Mouse (Mus musculus) intestine, embryonic 15.5 days (tissue): ENCODE measurements around the gene Rab28. TPM values are rescaled to one million over a fixed set of nuclear protein-coding genes. Genes with fewer than 3 reads are reported as not detected.

Experiments
- ATAC-seq: fragments of 200-750 bp; cut with Nextera tagmentation; 2 replicates; pipeline ENCODE4 v1.8.0; 2017; ENCODE audit warnings: moderate TSS enrichment, moderate library complexity
- H3K27ac ChIP-seq: fragments of 300-500 bp; sonication (generic); 2 replicates; pipeline ENCODE4 v1.5.1; 2015; ENCODE audit warnings: mild to moderate bottlenecking, inconsistent platforms
- H3K27me3 ChIP-seq: fragments of 300-500 bp; sonication (generic); replicated peaks from 2 replicates; pipeline ENCODE4 v1.6.1; 2015; ENCODE audit warnings: inconsistent platforms
- H3K36me3 ChIP-seq: fragments of 300-500 bp; sonication (generic); 2 replicates; pipeline ENCODE4 v1.6.1; 2015; ENCODE audit warnings: inconsistent platforms
- H3K4me1 ChIP-seq: fragments of 300-500 bp; sonication (generic); replicated peaks from 2 replicates; pipeline ENCODE4 v1.6.1; 2015; ENCODE audit warnings: inconsistent platforms
- H3K4me2 ChIP-seq: fragments of 300-500 bp; sonication (generic); replicated peaks from 2 replicates; pipeline ENCODE4 v1.6.1; 2015; ENCODE audit warnings: mild to moderate bottlenecking, inconsistent platforms
- H3K4me3 ChIP-seq: fragments of 300-500 bp; sonication (generic); replicated peaks from 2 replicates; pipeline ENCODE4 v1.5.1; 2015; ENCODE audit warnings: inconsistent platforms
- H3K9ac ChIP-seq: fragments of 300-500 bp; sonication (generic); 2 replicates; pipeline ENCODE4 v1.6.1; 2015; ENCODE audit warnings: inconsistent platforms
- H3K9me3 ChIP-seq: fragments of 300-500 bp; sonication (generic); 2 replicates; pipeline ENCODE4 v1.6.1; 2016; ENCODE audit warnings: inconsistent platforms
- WGBS: fragments of 180-500 bp; shearing (Covaris S2); methylation state at CpG from one replicate; pipeline ENCODE4 v1.1.7; 2015; 5-methylcytosine and 5-hydroxymethylcytosine counted together
- polyA plus RNA-seq: library from polyadenylated mRNA; unstranded; fragments of >200 nt; fragmentation: Nextera tagmentation; extraction: Ambion mirVana; gene quantifications from 2 replicates; pipeline ENCODE4 v1.2.1, GENCODE M21; 2015

Gene Rab28
- 55.5 and 58.8 TPM in 2 replicates for polyA plus RNA-seq

DNA sequence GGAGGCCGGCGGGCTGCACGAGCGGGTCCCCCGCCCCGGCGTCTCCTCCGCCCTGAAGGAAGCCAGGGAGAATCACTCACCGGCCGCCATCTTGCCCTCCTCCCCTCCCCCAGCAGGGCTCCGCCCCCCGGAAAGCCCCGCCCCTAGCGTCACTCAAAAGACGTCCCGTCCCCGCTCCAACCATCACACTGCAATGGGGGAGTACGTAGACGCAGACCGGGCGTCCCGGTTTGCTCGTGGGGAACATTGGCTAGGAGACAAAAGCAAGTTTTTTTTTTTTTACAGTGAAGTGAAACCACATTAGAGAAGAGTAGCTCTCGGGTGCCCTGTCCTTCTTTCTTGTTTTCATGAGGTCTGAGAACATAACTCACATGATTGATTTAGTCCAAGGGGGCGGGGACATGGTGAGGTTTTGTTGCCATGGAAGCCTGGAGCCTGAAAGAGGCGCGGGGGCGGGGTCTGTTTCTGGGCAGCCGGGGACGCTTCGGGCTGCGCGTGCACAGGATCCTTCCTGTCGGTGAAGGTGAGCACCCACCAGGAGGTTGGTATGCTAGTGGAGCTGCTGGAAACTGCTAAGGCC, at the start of gene Rab28:
Rab28 (minus strand) TSS at position 107 of the 580 bp plus-strand sequence.
- H3K9me3 ChIP-seq = no peaks in the 10 kb centered on the region
- no peaks in the 10 kb centered on the region for H3K27me3 ChIP-seq
- peak; percentile 98 for ATAC-seq
- peak within 1 kb of the TSS; percentile 86 for H3K4me3 ChIP-seq
- H3K27ac ChIP-seq = peak within 1 kb of the TSS; percentile 86
- WGBS = under 1% methylated on average over 34 of the region's 34 CpGs
- no peaks in the 10 kb centered on the region for H3K4me1 ChIP-seq
- peak within 1 kb of the TSS; percentile 81 for H3K9ac ChIP-seq
- no peaks in the 10 kb centered on the region for H3K36me3 ChIP-seq
- H3K4me2 ChIP-seq = peak within 1 kb of the TSS; percentile 90

DNA sequence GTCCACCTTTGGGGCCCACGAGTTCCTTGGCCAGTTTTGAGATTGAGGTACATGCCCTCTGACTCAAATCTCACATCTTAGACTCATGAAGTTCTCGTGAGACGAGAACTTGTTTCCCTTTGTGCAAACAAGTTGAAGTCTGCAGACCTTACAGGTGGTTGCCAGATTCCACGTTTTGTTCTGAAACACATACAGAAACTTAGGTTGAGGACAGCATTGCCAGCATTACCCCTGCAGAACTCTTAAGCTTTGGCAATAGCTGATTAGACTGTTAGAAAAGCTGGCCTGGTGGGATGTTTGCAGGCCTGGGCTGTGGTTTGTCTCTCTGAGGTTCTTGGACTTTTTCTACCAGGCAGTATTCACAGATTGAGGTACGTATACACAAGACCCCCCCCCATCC, 49.4 kb upstream of the Rab28 start:
- Histone ChIP-seq H3K36me3 (no peaks in the 10 kb centered on the region), H3K4me2 (no peak overlapping the region), H3K9ac (no peak overlapping the region), H3K27ac (no peak overlapping the region), H3K9me3 (no peaks in the 10 kb centered on the region), H3K4me3 (no peak overlapping the region), H3K27me3 (peaks cover 69% of the 10 kb centered on the region), H3K4me1 (peaks cover 6% of the 10 kb centered on the region)
- 38% methylated on average over 5 of the region's 5 CpGs for WGBS
- no peak for ATAC-seq

- no peak overlapping the region for H3K4me3 ChIP-seq
- ATAC-seq = no peak
- no peaks in the 10 kb centered on the region for H3K9me3 ChIP-seq
- 32% methylated on average over 4 of the region's 4 CpGs for WGBS
- H3K4me1 ChIP-seq = peaks cover under 1% of the 10 kb centered on the region
- no peak overlapping the region for H3K27ac ChIP-seq
- H3K9ac ChIP-seq = no peak overlapping the region
- peaks cover 68% of the 10 kb centered on the region for H3K27me3 ChIP-seq
- H3K36me3 ChIP-seq = no peaks in the 10 kb centered on the region
- no peak overlapping the region for H3K4me2 ChIP-seq
These were observed 48.4 kb upstream of the Rab28 start for GRCm38 (mm10) chr5:41756396-41756795.

GRCm38 (mm10) chr5:41755373-41755960, 47.5 kb upstream of the Rab28 start:
- no peaks in the 10 kb centered on the region for H3K9me3 ChIP-seq
- H3K36me3 ChIP-seq = no peaks in the 10 kb centered on the region
- H3K9ac ChIP-seq = no peak overlapping the region
- ATAC-seq = no peak
- H3K4me3 ChIP-seq = no peak overlapping the region; the same call in 1 of the 2 replicates
- H3K27me3 ChIP-seq = peaks cover 69% of the 10 kb centered on the region
- no peaks in the 10 kb centered on the region for H3K4me1 ChIP-seq
- peak overlapping the region; percentile 55 for H3K4me2 ChIP-seq
- H3K27ac ChIP-seq = no peak overlapping the region
- 9% methylated on average over 23 of the region's 23 CpGs for WGBS

DNA sequence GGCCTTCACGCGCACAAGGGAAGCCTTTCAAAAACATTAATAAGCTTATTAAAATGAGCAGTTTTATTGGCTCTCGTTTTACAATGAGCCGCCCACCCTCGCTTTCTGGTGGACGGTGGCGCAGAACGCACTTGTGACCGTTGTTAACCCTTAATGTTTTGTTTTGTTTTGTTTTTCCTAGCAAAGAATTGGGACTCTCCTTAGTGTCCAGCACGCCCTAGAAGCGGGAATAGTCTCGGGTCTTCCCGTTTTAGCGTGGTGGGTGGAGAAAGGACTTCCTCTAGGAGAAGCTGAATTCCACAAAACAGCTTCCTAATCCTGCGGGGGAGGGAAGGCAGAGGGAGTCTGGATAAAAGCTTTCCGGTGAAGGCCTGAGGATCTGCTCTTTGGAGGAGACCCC, 46.9 kb upstream of the Rab28 start:
- WGBS = under 1% methylated on average over 16 of the region's 16 CpGs
- peak overlapping the region; percentile 6; the same call in 1 of the 2 replicates for H3K4me3 ChIP-seq
- H3K36me3 ChIP-seq = no peaks in the 10 kb centered on the region
- H3K4me1 ChIP-seq = no peaks in the 10 kb centered on the region
- peak overlapping the region; percentile 55 for H3K4me2 ChIP-seq
- peaks cover 65% of the 10 kb centered on the region for H3K27me3 ChIP-seq
- no peak for ATAC-seq
- no peak overlapping the region for H3K27ac ChIP-seq
- no peak overlapping the region for H3K9ac ChIP-seq
- no peaks in the 10 kb centered on the region for H3K9me3 ChIP-seq

- Histone ChIP-seq H3K9me3 (no peaks in the 10 kb centered on the region), H3K4me1 (no peaks in the 10 kb centered on the region), H3K36me3 (no peaks in the 10 kb centered on the region), H3K27ac (no peak overlapping the region), H3K4me2 (peak overlapping the region; percentile 55), H3K4me3 (peak overlapping the region; percentile 6; the same call in 1 of the 2 replicates), H3K9ac (no peak overlapping the region), H3K27me3 (peaks cover 65% of the 10 kb centered on the region)
- 12% methylated on average over 17 of the region's 17 CpGs for WGBS
- ATAC-seq = no peak
These were observed 46.3 kb upstream of the Rab28 start for GRCm38 (mm10) chr5:41754226-41754775.

- ATAC-seq = no peak
- H3K27ac ChIP-seq = no peak overlapping the region
These were observed 44.8 kb upstream of the Rab28 start for GRCm38 (mm10) chr5:41752721-41753120.

GRCm38 (mm10) chr5:41744898-41745780, 37.2 kb upstream of the Rab28 start:
- 18% methylated on average over 13 of the region's 15 CpGs for WGBS
- Histone ChIP-seq H3K4me3 (no peak overlapping the region), H3K9ac (no peak overlapping the region), H3K4me2 (no peak overlapping the region), H3K36me3 (no peaks in the 10 kb centered on the region), H3K4me1 (no peaks in the 10 kb centered on the region), H3K27me3 (peaks cover 31% of the 10 kb centered on the region), H3K9me3 (no peaks in the 10 kb centered on the region), H3K27ac (no peak overlapping the region)
- no peak for ATAC-seq

More at GRCm38 (mm10) chr5:41752721-41753120, 44.8 kb upstream of the Rab28 start:
- WGBS = 55% methylated on average over 4 of the region's 4 CpGs
- Histone ChIP-seq H3K9me3 (no peaks in the 10 kb centered on the region), H3K4me2 (no peak overlapping the region), H3K36me3 (no peaks in the 10 kb centered on the region), H3K4me3 (no peak overlapping the region), H3K4me1 (no peaks in the 10 kb centered on the region), H3K9ac (no peak overlapping the region), H3K27me3 (peaks cover 68% of the 10 kb centered on the region)

DNA sequence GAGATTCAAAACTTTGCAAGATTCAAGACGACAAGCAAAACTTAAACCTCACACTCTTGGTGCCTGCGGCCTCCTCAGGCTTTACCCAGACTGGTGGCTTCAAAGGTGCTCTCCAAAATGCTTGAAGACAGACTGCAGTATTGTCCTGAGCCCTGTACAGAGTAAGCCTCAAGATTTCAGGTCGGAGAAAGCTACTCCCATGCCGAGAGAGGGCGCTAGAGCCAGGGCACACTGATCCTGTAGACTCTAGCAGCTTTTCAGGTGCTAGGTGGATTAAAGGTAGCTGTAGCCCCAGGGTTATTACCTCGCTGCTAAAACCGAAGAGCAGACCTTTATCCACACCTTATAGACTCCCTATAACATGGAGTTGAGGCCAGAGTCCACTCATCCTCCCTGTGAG, 36.3 kb upstream of the Rab28 start:
- Histone ChIP-seq H3K4me2 (no peak overlapping the region), H3K4me3 (no peak overlapping the region), H3K4me1 (no peaks in the 10 kb centered on the region), H3K36me3 (no peaks in the 10 kb centered on the region), H3K27ac (no peak overlapping the region), H3K9ac (no peak overlapping the region), H3K27me3 (peaks cover 31% of the 10 kb centered on the region), H3K9me3 (no peaks in the 10 kb centered on the region)
- WGBS = 18% methylated on average over 7 of the region's 7 CpGs
- no peak for ATAC-seq

- Histone ChIP-seq H3K9ac (no peak overlapping the region), H3K27me3 (no peaks in the 10 kb centered on the region), H3K4me1 (no peaks in the 10 kb centered on the region), H3K27ac (no peak overlapping the region), H3K4me3 (no peak overlapping the region), H3K9me3 (no peaks in the 10 kb centered on the region), H3K36me3 (no peaks in the 10 kb centered on the region), H3K4me2 (no peak overlapping the region)
- WGBS = 64% methylated on average over 6 of the region's 6 CpGs
- ATAC-seq = no peak
These were observed 30.9 kb upstream of the Rab28 start for GRCm38 (mm10) chr5:41738817-41739216.

- Histone ChIP-seq H3K27me3 (no peaks in the 10 kb centered on the region), H3K9ac (no peak overlapping the region), H3K27ac (no peak overlapping the region), H3K4me2 (no peak overlapping the region), H3K4me3 (no peak overlapping the region), H3K9me3 (no peaks in the 10 kb centered on the region), H3K36me3 (no peaks in the 10 kb centered on the region), H3K4me1 (no peaks in the 10 kb centered on the region)
- WGBS = 50% methylated on average over 5 of the region's 5 CpGs
- ATAC-seq = no peak
These were observed 29.1 kb upstream of the Rab28 start for GRCm38 (mm10) chr5:41737039-41737438.

GRCm38 (mm10) chr5:41727017-41727416, 19.1 kb upstream of the Rab28 start:
- ATAC-seq = no peak
- H3K9me3 ChIP-seq = no peaks in the 10 kb centered on the region
- H3K9ac ChIP-seq = no peak overlapping the region
- no peak overlapping the region for H3K4me3 ChIP-seq
- no peak overlapping the region for H3K4me2 ChIP-seq
- WGBS = 59% methylated on average over 1 of the region's 1 CpGs
- no peaks in the 10 kb centered on the region for H3K27me3 ChIP-seq
- no peaks in the 10 kb centered on the region for H3K4me1 ChIP-seq
- H3K27ac ChIP-seq = no peak overlapping the region
- no peaks in the 10 kb centered on the region for H3K36me3 ChIP-seq
